Mouse (Mus musculus) embryonic facial prominence, embryonic 12.5 days (tissue): ENCODE measurements at regions not wholly inside any gene's neighbourhood (a gene's known extent, or its start where the extent isn't known, plus 50 kb on each side); places are given as distances from the start of the nearest gene placed in this dataset.

Experiments
- ATAC-seq: fragments of 200-750 bp; cut with Nextera tagmentation; 2 replicates; pipeline ENCODE4 v1.8.0; 2017; ENCODE audit not compliant: insufficient number of reproducible peaks, insufficient read depth, low FRiP score, low TSS enrichment
- H3K27ac ChIP-seq: fragments of 300-500 bp; sonication (generic); 2 replicates; pipeline ENCODE4 v1.5.1; 2016; ENCODE audit warnings: mild to moderate bottlenecking
- H3K27me3 ChIP-seq: fragments of 300-500 bp; sonication (generic); 2 replicates; pipeline ENCODE4 v1.6.1; 2016; ENCODE audit warnings: mild to moderate bottlenecking, moderate library complexity
- H3K36me3 ChIP-seq: fragments of 300-500 bp; sonication (generic); 2 replicates; pipeline ENCODE4 v1.6.1; 2016; ENCODE audit warnings: mild to moderate bottlenecking
- H3K4me1 ChIP-seq: fragments of 300-500 bp; sonication (generic); 2 replicates; pipeline ENCODE4 v1.6.1; 2016
- H3K4me2 ChIP-seq: fragments of 300-500 bp; sonication (generic); replicated peaks from 2 replicates; pipeline ENCODE4 v1.6.1; 2016; ENCODE audit warnings: mild to moderate bottlenecking, moderate library complexity
- H3K4me3 ChIP-seq: fragments of 300-500 bp; sonication (generic); 2 replicates; pipeline ENCODE4 v1.5.1; 2016; ENCODE audit warnings: mild to moderate bottlenecking
- H3K9ac ChIP-seq: fragments of 300-500 bp; sonication (generic); 2 replicates; pipeline ENCODE4 v1.6.1; 2016; ENCODE audit warnings: mild to moderate bottlenecking, moderate library complexity
- H3K9me3 ChIP-seq: fragments of 300-500 bp; sonication (generic); 2 replicates; pipeline ENCODE4 v1.6.1; 2016; ENCODE audit warnings: mild to moderate bottlenecking, moderate library complexity
- WGBS: fragments of 180-500 bp; shearing (Covaris S2); methylation state at CpG from one replicate; pipeline ENCODE4 v1.1.7; 2016; 5-methylcytosine and 5-hydroxymethylcytosine counted together

GRCm38 (mm10) chr3:46225018-46225417, 223.0 kb downstream of the Pabpc4l start:
- no peak overlapping the region for H3K4me3 ChIP-seq
- H3K4me1 ChIP-seq = no peaks in the 10 kb centered on the region
- 0 out of 2 replicates have a peak, but pooled peaks have one; percentile 56 for ATAC-seq
- H3K9me3 ChIP-seq = no peaks in the 10 kb centered on the region
- 90% methylated on average over 2 of the region's 2 CpGs for WGBS
- no peak overlapping the region for H3K9ac ChIP-seq
- H3K36me3 ChIP-seq = no peaks in the 10 kb centered on the region
- no peak overlapping the region for H3K27ac ChIP-seq
- no peaks in the 10 kb centered on the region for H3K27me3 ChIP-seq
- H3K4me2 ChIP-seq = no peak overlapping the region

- no peak for ATAC-seq
- Histone ChIP-seq H3K4me1 (no peaks in the 10 kb centered on the region), H3K9me3 (no peaks in the 10 kb centered on the region), H3K27me3 (no peaks in the 10 kb centered on the region), H3K4me3 (no peak overlapping the region), H3K36me3 (no peaks in the 10 kb centered on the region), H3K4me2 (no peak overlapping the region), H3K27ac (no peak overlapping the region), H3K9ac (no peak overlapping the region)
- 60% methylated on average over 3 of the region's 3 CpGs for WGBS
Observed at GRCm38 (mm10) chr3:46205686-46206085, 242.3 kb downstream of the Pabpc4l start.

- H3K27me3 ChIP-seq = no peaks in the 10 kb centered on the region
- H3K9me3 ChIP-seq = no peaks in the 10 kb centered on the region
- no peak overlapping the region for H3K4me3 ChIP-seq
- H3K27ac ChIP-seq = no peak overlapping the region
- no peak overlapping the region for H3K9ac ChIP-seq
- H3K4me2 ChIP-seq = no peak overlapping the region
- H3K36me3 ChIP-seq = no peaks in the 10 kb centered on the region
- no peak for ATAC-seq
- WGBS = 65% methylated on average over 1 of the region's 1 CpGs
- no peaks in the 10 kb centered on the region for H3K4me1 ChIP-seq
Observed at GRCm38 (mm10) chr3:46195184-46195583, 252.8 kb downstream of the Pabpc4l start.

- no peak overlapping the region for H3K9ac ChIP-seq
- H3K4me3 ChIP-seq = no peak overlapping the region
- WGBS = 34% methylated on average over 2 of the region's 2 CpGs
- no peaks in the 10 kb centered on the region for H3K27me3 ChIP-seq
- no peak overlapping the region for H3K27ac ChIP-seq
- H3K4me1 ChIP-seq = no peaks in the 10 kb centered on the region
- ATAC-seq = no peak
- H3K36me3 ChIP-seq = no peaks in the 10 kb centered on the region
- H3K4me2 ChIP-seq = no peak overlapping the region
- H3K9me3 ChIP-seq = no peaks in the 10 kb centered on the region
Observed at GRCm38 (mm10) chr3:46194681-46195080, 253.3 kb downstream of the Pabpc4l start.

GRCm38 (mm10) chr3:46174486-46174885, 273.5 kb downstream of the Pabpc4l start:
- Histone ChIP-seq H3K9ac (no peak overlapping the region), H3K4me1 (no peaks in the 10 kb centered on the region), H3K27ac (no peak overlapping the region), H3K36me3 (no peaks in the 10 kb centered on the region), H3K4me3 (no peak overlapping the region), H3K27me3 (no peaks in the 10 kb centered on the region), H3K4me2 (no peak overlapping the region), H3K9me3 (no peaks in the 10 kb centered on the region)
- WGBS = 84% methylated on average over 3 of the region's 3 CpGs
- ATAC-seq = no peak

- H3K9me3 ChIP-seq = no peaks in the 10 kb centered on the region
- ATAC-seq = no peak
- H3K27me3 ChIP-seq = no peaks in the 10 kb centered on the region
- no peak overlapping the region for H3K4me2 ChIP-seq
- no peak overlapping the region for H3K4me3 ChIP-seq
- no peaks in the 10 kb centered on the region for H3K36me3 ChIP-seq
- H3K9ac ChIP-seq = no peak overlapping the region
- H3K4me1 ChIP-seq = no peaks in the 10 kb centered on the region
- 85% methylated on average over 2 of the region's 2 CpGs for WGBS
- no peak overlapping the region for H3K27ac ChIP-seq
Observed at GRCm38 (mm10) chr3:46150376-46150775, 297.6 kb downstream of the Pabpc4l start.
